Mouse (Mus musculus): ENCODE measurements at regions not wholly inside any gene's neighbourhood (a gene's known extent, or its start where the extent isn't known, plus 50 kb on each side); places are given as distances from the start of the nearest gene placed in this dataset.

GRCm38 (mm10) chr3:66646251-66646650 lies 334.9 kb upstream of the Rsrc1 start:
- TF ChIP-seq CTCF (IDR thresholded peaks at IDR 0.05; ENCODE audit: control insufficient read depth, insufficient read depth, low read length) (no peak), POLR2A (IDR thresholded peaks at IDR 0.05; ENCODE audit: borderline replicate concordance, control insufficient read depth, low read depth, low read length) (no peak)
